Mouse (Mus musculus) hindbrain, embryonic 13.5 days (tissue): ENCODE measurements around the gene Jam3. TPM values are rescaled to one million over a fixed set of nuclear protein-coding genes. Genes with fewer than 3 reads are reported as not detected.
A peak's percentile ranks its signal among the peaks of the same experiment; 100 is the strongest.

Experiments
- ATAC-seq: fragments of 200-750 bp; cut with Nextera tagmentation; 2 replicates; pipeline ENCODE4 v1.8.0; 2017; ENCODE audit warnings: moderate TSS enrichment; ENCODE audit not compliant: low FRiP score
- H3K27ac ChIP-seq: fragments of 300-500 bp; sonication (generic); 2 replicates; pipeline ENCODE4 v1.5.1; 2015; ENCODE audit warnings: inconsistent platforms, mild to moderate bottlenecking, moderate library complexity
- H3K27me3 ChIP-seq: fragments of 300-500 bp; sonication (generic); 2 replicates; pipeline ENCODE4 v1.6.1; 2015; ENCODE audit warnings: mild to moderate bottlenecking, inconsistent platforms
- H3K36me3 ChIP-seq: fragments of 300-500 bp; sonication (generic); 2 replicates; pipeline ENCODE4 v1.6.1; 2015; ENCODE audit warnings: mild to moderate bottlenecking, inconsistent platforms
- H3K4me1 ChIP-seq: fragments of 300-500 bp; sonication (generic); replicated peaks from 2 replicates; pipeline ENCODE4 v1.6.1; 2015; ENCODE audit warnings: inconsistent platforms
- H3K4me2 ChIP-seq: fragments of 300-500 bp; sonication (generic); 2 replicates; pipeline ENCODE4 v1.6.1; 2015; ENCODE audit warnings: inconsistent platforms, mild to moderate bottlenecking, moderate library complexity
- H3K4me3 ChIP-seq: fragments of 300-500 bp; sonication (generic); 2 replicates; pipeline ENCODE4 v1.5.1; 2015; ENCODE audit warnings: mild to moderate bottlenecking, inconsistent platforms
- H3K9ac ChIP-seq: fragments of 300-500 bp; sonication (generic); 2 replicates; pipeline ENCODE4 v1.6.1; 2015; ENCODE audit warnings: mild to moderate bottlenecking, inconsistent platforms
- H3K9me3 ChIP-seq: fragments of 300-500 bp; sonication (generic); 2 replicates; pipeline ENCODE4 v1.6.1; 2016; ENCODE audit warnings: inconsistent platforms
- WGBS: fragments of 180-500 bp; shearing (Covaris S2); methylation state at CpG from one replicate; pipeline ENCODE4 v1.1.7; 2015; 5-methylcytosine and 5-hydroxymethylcytosine counted together
- polyA plus RNA-seq: library from polyadenylated mRNA; unstranded; fragments of >200 nt; fragmentation: Nextera tagmentation; extraction: Ambion mirVana; gene quantifications from 2 replicates; pipeline ENCODE4 v1.2.1, GENCODE M21; 2015

The Jam3 gene
- polyA plus RNA-seq, 1 experiment from 2014 or later, result 80.1 TPM

GRCm38 (mm10) chr9:27135372-27135771 lies 19.8 kb downstream of the Jam3 start:
- H3K27me3 ChIP-seq, result no peaks in the 10 kb centered on the region
- ATAC-seq, result no peak
- H3K36me3 ChIP-seq, result peaks cover 7% of the 10 kb centered on the region; the same call in 1 of the 2 replicates
- H3K4me2 ChIP-seq, result no peak overlapping the region
- no peak overlapping the region for H3K4me3 ChIP-seq
- H3K27ac ChIP-seq, result no peak overlapping the region
- H3K9ac ChIP-seq, result no peak overlapping the region
- 88% methylated on average over 7 of the region's 7 CpGs for WGBS
- H3K4me1 ChIP-seq, result peaks cover 3% of the 10 kb centered on the region
- H3K9me3 ChIP-seq, result no peaks in the 10 kb centered on the region

GRCm38 (mm10) chr9:27134410-27134809 lies 20.8 kb downstream of the Jam3 start:
- 77% methylated on average over 1 of the region's 1 CpGs for WGBS
- Histone ChIP-seq H3K36me3 (peaks cover 3% of the 10 kb centered on the region; the same call in 1 of the 2 replicates), H3K9me3 (no peaks in the 10 kb centered on the region), H3K4me2 (no peak overlapping the region), H3K4me3 (no peak overlapping the region), H3K4me1 (peaks cover 3% of the 10 kb centered on the region), H3K27ac (no peak overlapping the region), H3K27me3 (no peaks in the 10 kb centered on the region), H3K9ac (no peak overlapping the region)
- ATAC-seq, result no peak

GRCm38 (mm10) chr9:27128629-27129028 lies 26.6 kb downstream of the Jam3 start:
- Histone ChIP-seq H3K4me1 (peaks cover 13% of the 10 kb centered on the region), H3K9me3 (no peaks in the 10 kb centered on the region), H3K27me3 (no peaks in the 10 kb centered on the region), H3K4me2 (no peak overlapping the region), H3K27ac (no peak overlapping the region), H3K36me3 (peaks cover 11% of the 10 kb centered on the region; the same call in 1 of the 2 replicates), H3K9ac (no peak overlapping the region), H3K4me3 (no peak overlapping the region)
- no peak for ATAC-seq
- 91% methylated on average over 4 of the region's 4 CpGs for WGBS

GRCm38 (mm10) chr9:27126543-27126942 lies 28.7 kb downstream of the Jam3 start:
- 90% methylated on average over 6 of the region's 6 CpGs for WGBS
- Histone ChIP-seq H3K4me1 (peaks cover 29% of the 10 kb centered on the region), H3K4me3 (no peak overlapping the region), H3K27me3 (no peaks in the 10 kb centered on the region), H3K9ac (no peak overlapping the region), H3K9me3 (no peaks in the 10 kb centered on the region), H3K4me2 (no peak overlapping the region), H3K36me3 (0 out of 2 replicates have a peak, but pooled peaks cover 8% of the 10 kb centered on the region), H3K27ac (no peak overlapping the region)
- ATAC-seq, result no peak

GRCm38 (mm10) chr9:27125450-27125849 lies 29.8 kb downstream of the Jam3 start:
- Histone ChIP-seq H3K27ac (0 out of 2 replicates have a peak overlapping the region, but pooled peaks have one; percentile 18), H3K4me2 (no peak overlapping the region), H3K36me3 (0 out of 2 replicates have a peak, but pooled peaks cover 8% of the 10 kb centered on the region), H3K9me3 (no peaks in the 10 kb centered on the region), H3K27me3 (no peaks in the 10 kb centered on the region), H3K4me1 (peaks cover 29% of the 10 kb centered on the region), H3K9ac (no peak overlapping the region), H3K4me3 (no peak overlapping the region)
- no peak for ATAC-seq
- WGBS, result 36% methylated on average over 6 of the region's 6 CpGs

- Histone ChIP-seq H3K4me3 (no peak overlapping the region), H3K36me3 (0 out of 2 replicates have a peak, but pooled peaks cover 8% of the 10 kb centered on the region), H3K27ac (no peak overlapping the region), H3K9ac (no peak overlapping the region), H3K4me2 (no peak overlapping the region), H3K9me3 (no peaks in the 10 kb centered on the region), H3K27me3 (no peaks in the 10 kb centered on the region), H3K4me1 (peaks cover 29% of the 10 kb centered on the region)
- no peak for ATAC-seq
- 90% methylated on average over 2 of the region's 2 CpGs for WGBS
Observed at GRCm38 (mm10) chr9:27123947-27124346, 31.3 kb downstream of the Jam3 start.

- Histone ChIP-seq H3K4me3 (no peak overlapping the region), H3K27me3 (no peaks in the 10 kb centered on the region), H3K27ac (peak overlapping the region; percentile 66), H3K4me2 (no peak overlapping the region), H3K9me3 (no peaks in the 10 kb centered on the region), H3K9ac (0 out of 2 replicates have a peak overlapping the region, but pooled peaks have one; percentile 35), H3K36me3 (0 out of 2 replicates have a peak, but pooled peaks cover 8% of the 10 kb centered on the region), H3K4me1 (peaks cover 29% of the 10 kb centered on the region)
- ATAC-seq, result no peak
- 43% methylated on average over 4 of the region's 4 CpGs for WGBS
Observed at GRCm38 (mm10) chr9:27122963-27123362, 32.3 kb downstream of the Jam3 start.

GRCm38 (mm10) chr9:27122076-27122475 lies 33.1 kb downstream of the Jam3 start:
- no peak overlapping the region for H3K27ac ChIP-seq
- WGBS, result 87% methylated on average over 4 of the region's 4 CpGs
- no peak for ATAC-seq

GRCm38 (mm10) chr9:27121254-27121653 lies 34.0 kb downstream of the Jam3 start:
- 91% methylated on average over 9 of the region's 9 CpGs for WGBS
- H3K4me1 ChIP-seq, result peaks cover 27% of the 10 kb centered on the region
- no peak overlapping the region for H3K4me2 ChIP-seq
- H3K9ac ChIP-seq, result no peak overlapping the region
- no peaks in the 10 kb centered on the region for H3K36me3 ChIP-seq
- no peak for ATAC-seq
- no peaks in the 10 kb centered on the region for H3K27me3 ChIP-seq
- H3K4me3 ChIP-seq, result no peak overlapping the region
- no peak overlapping the region for H3K27ac ChIP-seq
- no peaks in the 10 kb centered on the region for H3K9me3 ChIP-seq

More at GRCm38 (mm10) chr9:27122076-27122475, 33.1 kb downstream of the Jam3 start:
- H3K9ac ChIP-seq, result no peak overlapping the region
- no peaks in the 10 kb centered on the region for H3K9me3 ChIP-seq
- no peak overlapping the region for H3K4me2 ChIP-seq
- peaks cover 29% of the 10 kb centered on the region for H3K4me1 ChIP-seq
- H3K27me3 ChIP-seq, result no peaks in the 10 kb centered on the region
- no peak overlapping the region for H3K4me3 ChIP-seq
- 0 out of 2 replicates have a peak, but pooled peaks cover 3% of the 10 kb centered on the region for H3K36me3 ChIP-seq

- H3K27ac ChIP-seq, result no peak overlapping the region
- no peaks in the 10 kb centered on the region; the same call in 1 of the 2 replicates for H3K36me3 ChIP-seq
- H3K9me3 ChIP-seq, result no peaks in the 10 kb centered on the region
- 90% methylated on average over 3 of the region's 3 CpGs for whole genome bisulfite sequencing
- H3K9ac ChIP-seq, result no peak overlapping the region
- no peaks in the 10 kb centered on the region for H3K27me3 ChIP-seq
- peaks cover 24% of the 10 kb centered on the region for H3K4me1 ChIP-seq
- no peak for ATAC-seq
- no peak overlapping the region for H3K4me3 ChIP-seq
- no peak overlapping the region for H3K4me2 ChIP-seq
Observed at GRCm38 (mm10) chr9:27111756-27112155, 43.5 kb downstream of the Jam3 start.

- Histone ChIP-seq H3K36me3 (no peaks in the 10 kb centered on the region; the same call in 1 of the 2 replicates), H3K4me1 (peaks cover 24% of the 10 kb centered on the region), H3K4me2 (no peak overlapping the region), H3K4me3 (no peak overlapping the region), H3K9ac (no peak overlapping the region), H3K9me3 (no peaks in the 10 kb centered on the region), H3K27ac (no peak overlapping the region), H3K27me3 (no peaks in the 10 kb centered on the region)
- ATAC-seq, result no peak
- 64% methylated on average over 5 of the region's 5 CpGs for WGBS
Observed at GRCm38 (mm10) chr9:27110681-27111080, 44.5 kb downstream of the Jam3 start.

GRCm38 (mm10) chr9:27109533-27110514 lies 45.4 kb downstream of the Jam3 start:
- 0 out of 2 replicates have a peak overlapping the region, but pooled peaks have one; percentile 51 for H3K9ac ChIP-seq
- ATAC-seq, result no peak
- 75% methylated on average over 22 of the region's 22 CpGs for WGBS
- H3K4me3 ChIP-seq, result no peak overlapping the region
- no peak overlapping the region for H3K4me2 ChIP-seq
- H3K27me3 ChIP-seq, result no peaks in the 10 kb centered on the region
- peaks cover 5% of the 10 kb centered on the region for H3K36me3 ChIP-seq
- H3K27ac ChIP-seq, result 0 out of 2 replicates have a peak overlapping the region, but pooled peaks have one; percentile 19
- peaks cover 24% of the 10 kb centered on the region for H3K4me1 ChIP-seq
- H3K9me3 ChIP-seq, result no peaks in the 10 kb centered on the region
